Mouse (Mus musculus): ENCODE measurements around the gene Stil.

GRCm38 (mm10) chr4:115091806-115092205 lies 91.8 kb downstream of the Stil start:
- no peak for TF ChIP-seq POLR2A (IDR thresholded peaks at IDR 0.05; ENCODE audit: extremely low read depth, insufficient read depth, low read length)
- no peak for TF ChIP-seq CTCF (IDR thresholded peaks at IDR 0.05; ENCODE audit: low read depth, low read length)

Measured in liver, adult 2 months (tissue).